Mouse (Mus musculus) granulocyte monocyte progenitor cell, adult 5-6 weeks (primary cell): Measurements from ENCODE around the gene Tbx10. TPM values are rescaled to one million over a fixed set of nuclear protein-coding genes. Genes with fewer than 3 reads are reported as not detected.
A peak's percentile ranks its signal among the peaks of the same experiment; 100 is the strongest.

ENCODE experiments used
- ATAC-seq: replicated peaks from 2 replicates; pipeline ENCODE4 v1.8.0; 2016; ENCODE audit warnings: mild to moderate bottlenecking, moderate TSS enrichment, inconsistent platforms; ENCODE audit not compliant: poor library complexity, severe bottlenecking
- total RNA-seq, 2 experiments: library from RNA; stranded (forward) in 1 of 2; stranded (reverse) in 1 of 2; fragments of 200-712, 200-1000 nt in 1 of 2; fragments of >200 nt in 1 of 2; fragmentation: Nextera tagmentation in 1 of 2; gene quantifications; 2 replicates each; pipeline ENCODE4 v1.2.3; 2014 to 2017

The Tbx10 gene
- total RNA-seq, 2 experiments from 2014 or later, result not detected

DNA sequence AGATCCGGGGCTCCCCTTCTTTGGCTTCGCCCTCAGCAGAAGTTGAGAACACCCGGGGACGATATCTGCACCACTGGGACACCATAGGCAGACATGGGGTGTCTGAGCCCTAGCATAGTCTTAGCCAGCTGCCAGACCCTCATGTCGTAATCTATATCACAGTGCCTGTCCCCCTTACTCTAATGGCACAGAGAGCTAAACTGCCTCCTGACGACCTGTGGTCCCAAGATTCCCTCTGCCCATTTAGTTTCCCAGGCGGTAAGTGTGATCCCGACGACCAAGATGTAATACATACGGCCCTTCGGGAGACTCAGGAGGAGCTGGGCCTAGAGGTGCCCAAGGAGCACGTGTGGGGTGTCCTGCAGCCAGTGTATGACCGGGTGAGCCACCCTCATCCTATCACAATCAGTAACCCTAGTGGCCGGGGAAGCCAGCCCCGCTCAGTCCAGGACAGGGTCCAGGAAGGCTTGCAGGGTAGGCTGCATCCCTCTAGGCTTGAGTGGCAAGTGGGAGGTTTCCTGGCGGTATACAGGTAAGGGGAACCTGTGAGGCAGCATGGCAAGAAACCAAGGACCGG, 8.5 kb downstream of the Tbx10 start:
- ATAC-seq, result no peak

GRCm38 (mm10) chr19:4001752-4002151, 9.2 kb downstream of the Tbx10 start:
- no peak for ATAC-seq

GRCm38 (mm10) chr19:4003112-4003511, 10.6 kb downstream of the Tbx10 start, which contains the start of gene Doc2g:
Doc2g (plus strand) TSS chr19:4003313.
- ATAC-seq, result no peak

GRCm38 (mm10) chr19:4003641-4004040, 11.1 kb downstream of the Tbx10 start:
- ATAC-seq, result no peak

GRCm38 (mm10) chr19:4004331-4004730, 11.8 kb downstream of the Tbx10 start:
- no peak for ATAC-seq

DNA sequence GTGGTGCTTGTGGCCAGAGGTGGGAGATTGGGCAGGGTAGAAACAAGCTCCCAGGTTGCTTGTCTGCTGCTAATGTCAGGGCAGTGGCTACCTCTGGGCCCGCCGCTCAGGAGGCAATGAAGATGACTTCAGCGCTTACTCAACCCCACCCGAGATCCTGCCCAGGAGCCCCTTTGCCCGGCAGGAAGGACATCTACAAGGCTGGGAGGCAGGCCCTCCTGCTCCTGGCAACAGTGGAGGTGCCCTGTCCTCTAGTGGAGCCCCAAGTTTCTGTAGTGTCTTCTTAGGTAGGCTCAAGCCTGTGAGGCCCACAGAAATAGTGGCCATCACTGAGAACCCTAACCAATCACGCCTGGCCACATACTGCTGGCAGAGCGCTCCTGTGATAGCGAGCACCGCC, 12.5 kb downstream of the Tbx10 start:
- no peak for ATAC-seq

GRCm38 (mm10) chr19:4005971-4006370, 13.4 kb downstream of the Tbx10 start:
- no peak for ATAC-seq

GRCm38 (mm10) chr19:4011086-4011485, 18.5 kb downstream of the Tbx10 start:
- ATAC-seq, result no peak

GRCm38 (mm10) chr19:4012432-4013022, 20.0 kb downstream of the Tbx10 start, which contains the start of gene Ndufv1:
Ndufv1 (minus strand) TSS chr19:4012806.
- ATAC-seq, result peak; percentile 96

GRCm38 (mm10) chr19:4013066-4013465, 20.5 kb downstream of the Tbx10 start:
- ATAC-seq, result peak; percentile 6; the same call in 1 of the 2 replicates

- ATAC-seq, result no peak
Observed at GRCm38 (mm10) chr19:4014802-4015201, 22.2 kb downstream of the Tbx10 start.

- ATAC-seq, result no peak
Observed at GRCm38 (mm10) chr19:4015635-4016034, 23.1 kb downstream of the Tbx10 start.

- ATAC-seq, result no peak
Observed at GRCm38 (mm10) chr19:4017921-4018587, 25.5 kb downstream of the Tbx10 start.

DNA sequence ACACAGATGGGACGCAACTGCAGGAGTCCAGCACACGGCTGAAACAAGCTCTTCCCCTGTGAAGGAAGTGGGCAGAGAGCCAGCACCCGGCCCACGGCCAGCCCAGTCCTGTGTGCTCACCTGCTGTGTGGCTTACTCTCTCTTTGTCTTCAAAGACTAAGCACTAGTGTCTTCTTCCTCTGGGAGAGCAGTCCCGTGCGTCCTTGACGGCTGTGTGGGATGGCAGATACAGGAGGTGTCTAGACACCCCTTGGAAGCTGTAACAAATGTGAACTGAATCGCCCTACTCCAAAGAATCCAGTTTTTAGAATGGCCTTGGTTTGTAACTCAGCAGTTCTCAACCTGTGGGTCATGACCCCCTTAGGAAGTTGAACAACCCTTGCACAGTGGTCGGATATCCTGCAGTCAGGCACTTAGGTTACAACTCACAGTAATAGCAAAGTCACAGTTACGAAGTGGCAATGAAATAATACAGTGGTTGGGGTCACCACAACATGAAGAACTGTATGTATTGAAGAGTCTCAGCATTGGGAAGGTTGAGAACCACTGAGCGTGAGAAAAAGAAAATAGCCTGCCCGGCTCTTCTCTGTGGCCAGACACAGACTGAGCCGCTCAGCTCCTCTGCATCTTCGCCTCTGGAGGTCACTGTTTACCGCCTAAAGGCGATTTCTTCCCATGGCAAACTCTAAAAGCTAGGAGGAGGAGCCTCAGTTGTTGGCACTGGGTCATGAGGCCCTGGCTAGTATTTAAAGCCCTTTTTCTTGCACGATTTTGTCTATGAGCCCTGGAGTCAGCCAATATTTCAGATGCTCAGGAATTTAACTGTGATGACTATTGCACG, 26.4 kb downstream of the Tbx10 start:
- ATAC-seq, result peak; percentile 90

DNA sequence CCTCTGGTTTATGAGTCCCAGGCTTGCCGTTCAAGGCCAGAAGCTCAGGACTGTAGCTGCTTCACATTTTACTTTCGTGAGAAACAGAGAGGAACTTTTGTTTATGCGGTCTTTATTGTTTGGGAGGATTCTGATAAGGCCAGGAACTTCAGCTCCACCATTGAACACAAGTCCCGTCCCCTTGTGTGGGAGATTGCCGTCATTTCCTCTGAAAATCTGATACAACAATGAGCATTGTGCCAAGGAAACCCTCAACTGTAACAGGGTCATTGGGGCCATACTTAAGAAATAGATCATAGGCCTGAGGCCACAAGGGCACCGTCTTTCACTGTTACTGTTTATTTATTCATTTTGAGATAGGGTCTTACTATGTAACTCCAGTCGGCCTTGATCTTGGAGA, 30.6 kb downstream of the Tbx10 start:
- ATAC-seq, result no peak

DNA sequence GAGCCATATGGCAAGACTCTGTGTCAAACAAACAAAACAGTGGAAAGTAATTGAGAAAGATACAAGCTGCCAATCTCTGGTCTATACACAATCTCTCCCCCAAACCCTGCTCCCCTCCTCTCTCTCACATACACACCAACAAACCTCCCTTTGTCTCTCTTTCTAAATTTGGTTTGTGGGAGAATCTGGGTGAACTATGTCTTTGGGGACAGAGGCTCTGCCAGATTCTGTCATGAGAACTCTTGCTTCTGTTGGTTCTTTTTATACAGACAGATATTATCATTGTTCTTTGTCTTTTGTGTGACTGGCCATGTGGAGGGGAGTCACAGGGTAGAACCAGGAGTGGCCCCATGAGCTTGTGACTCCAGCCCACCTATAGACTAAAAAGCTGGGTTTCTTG, 35.0 kb downstream of the Tbx10 start:
- no peak for ATAC-seq

- ATAC-seq, result no peak
Observed at GRCm38 (mm10) chr19:4032668-4033067, 40.1 kb downstream of the Tbx10 start.

DNA sequence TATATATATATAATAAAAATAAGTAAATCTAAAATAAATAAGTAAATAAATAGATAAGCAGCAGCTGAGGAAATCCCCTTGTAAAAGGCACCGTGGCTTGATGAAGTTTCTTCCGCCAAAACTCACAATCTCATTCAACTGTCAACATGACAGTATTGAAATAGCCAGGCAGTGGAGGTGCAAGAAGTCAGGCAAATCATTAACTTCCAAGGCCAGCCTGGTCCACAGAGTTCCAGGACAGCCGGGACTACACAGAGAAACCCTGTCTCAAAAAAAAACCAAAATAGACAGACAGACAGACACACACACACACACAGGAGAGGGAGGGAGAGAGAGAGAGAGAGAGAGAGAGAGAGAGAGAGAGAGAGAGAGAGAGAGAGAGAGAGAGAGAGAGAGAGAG, 40.7 kb downstream of the Tbx10 start:
- ATAC-seq, result no peak

DNA sequence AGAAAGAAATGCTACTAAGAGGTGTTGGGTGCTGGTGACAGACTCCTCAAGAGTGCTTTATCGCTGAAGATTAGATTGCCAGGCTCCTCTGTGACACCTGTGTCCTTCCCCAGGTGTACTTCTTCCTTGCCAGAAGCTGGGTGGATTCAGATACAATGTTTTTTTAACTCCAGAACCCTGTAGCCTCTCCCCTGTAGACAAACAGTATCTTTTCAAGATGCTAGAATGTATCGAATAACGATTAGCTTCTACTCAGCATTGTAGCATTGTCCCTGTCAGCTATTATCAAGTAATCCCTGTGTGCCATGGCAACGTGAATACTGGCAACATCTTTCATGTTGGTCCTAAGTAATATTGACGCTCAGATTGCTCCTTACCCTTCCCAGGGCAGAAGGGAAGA, 41.2 kb downstream of the Tbx10 start:
- ATAC-seq, result no peak

- no peak for ATAC-seq
Observed at GRCm38 (mm10) chr19:4036327-4037045, 43.9 kb downstream of the Tbx10 start.
